Mouse (Mus musculus) mouse trophoblast stem cell (cell line): Measurements from ENCODE around the gene Gtpbp10.

Experiments
- in situ Hi-C, 2 experiments: fragments of 300-500 bp; cut with MseI, MboI; formaldehyde crosslinking; loops; 2 replicates in 1 of 2; 3 replicates in 1 of 2; pipeline ENCODE4 v1.15.1; 2025

Gtpbp10 gene

GRCm38 (mm10) chr5:5559079-5559740 is at the start of gene Gtpbp10:
Gene Gtpbp10 (minus strand): TSS chr5:5559538.
- in situ Hi-C loops, result no loop called here

GRCm38 (mm10) chr5:5587686-5588085 is 28.3 kb upstream of the Gtpbp10 start:
- in situ Hi-C loops, result no loop called here

GRCm38 (mm10) chr5:5573749-5574317 is 14.5 kb upstream of the Gtpbp10 start, which contains the start of gene Gm8773:
Gene Gm8773 (plus strand): TSS chr5:5573799.
- in situ Hi-C loops, result no loop called here

GRCm38 (mm10) chr5:5562435-5562834 is 3.1 kb upstream of the Gtpbp10 start:
- in situ Hi-C loops, result no loop called here

- in situ Hi-C loops, result no loop called here
Measured at GRCm38 (mm10) chr5:5561041-5561706, 1.8 kb upstream of the Gtpbp10 start.

- in situ Hi-C loops, result no loop called here
Measured at GRCm38 (mm10) chr5:5559798-5560197, 460 bp upstream of the Gtpbp10 start.

GRCm38 (mm10) chr5:5551110-5551509 is 8.2 kb downstream of the Gtpbp10 start:
- in situ Hi-C loops, result no loop called here

- in situ Hi-C loops, result no loop called here
Measured at GRCm38 (mm10) chr5:5540385-5540784, 19.0 kb downstream of the Gtpbp10 start.

- in situ Hi-C loops, result no loop called here
Measured at GRCm38 (mm10) chr5:5539771-5540170, 19.6 kb downstream of the Gtpbp10 start.

- in situ Hi-C loops, result no loop called here
Measured at GRCm38 (mm10) chr5:5536131-5536530, 23.2 kb downstream of the Gtpbp10 start.

GRCm38 (mm10) chr5:5533656-5534420 is 25.5 kb downstream of the Gtpbp10 start:
- in situ Hi-C loops, result no loop called here

GRCm38 (mm10) chr5:5515411-5515810 is 43.9 kb downstream of the Gtpbp10 start:
- in situ Hi-C loops, result no loop called here

GRCm38 (mm10) chr5:5514196-5515076 is 44.9 kb downstream of the Gtpbp10 start, which contains the start of gene Cldn12:
Gene Cldn12 (minus strand): TSS chr5:5514958.
- in situ Hi-C loops, result no loop called here

GRCm38 (mm10) chr5:5511401-5511800 is 47.9 kb downstream of the Gtpbp10 start:
- in situ Hi-C loops, result no loop called here

GRCm38 (mm10) chr5:5510989-5511388 is 48.3 kb downstream of the Gtpbp10 start:
- in situ Hi-C loops, result no loop called here

- in situ Hi-C loops, result no loop called here
Measured at GRCm38 (mm10) chr5:5510304-5510887, 48.9 kb downstream of the Gtpbp10 start.

- in situ Hi-C loops, result loop anchor here in 1 of 2 experiments (10.0 kb wide), 1 partner anchor 117 kb away; no protein-coding TSS in a partner anchor
Measured at GRCm38 (mm10) chr5:5508231-5508630, 51.1 kb downstream of the Gtpbp10 start.

GRCm38 (mm10) chr5:5507701-5508225 is 51.6 kb downstream of the Gtpbp10 start:
- in situ Hi-C loops, result loop anchor here in 1 of 2 experiments (10.0 kb wide), 1 partner anchor 117 kb away; no protein-coding TSS in a partner anchor

GRCm38 (mm10) chr5:5504456-5504855 is 54.9 kb downstream of the Gtpbp10 start:
- in situ Hi-C loops, result loop anchor here in 1 of 2 experiments (10.0 kb wide), 1 partner anchor 120 kb away; no protein-coding TSS in a partner anchor

GRCm38 (mm10) chr5:5503381-5503780 is 56.0 kb downstream of the Gtpbp10 start:
- in situ Hi-C loops, result loop anchor here in 1 of 2 experiments (10.0 kb wide), 1 partner anchor 121 kb away; no protein-coding TSS in a partner anchor
